Mouse (Mus musculus): Measurements from ENCODE around the gene Car5b.
A peak's percentile ranks its signal among the peaks of the same experiment; 100 is the strongest.

DNA sequence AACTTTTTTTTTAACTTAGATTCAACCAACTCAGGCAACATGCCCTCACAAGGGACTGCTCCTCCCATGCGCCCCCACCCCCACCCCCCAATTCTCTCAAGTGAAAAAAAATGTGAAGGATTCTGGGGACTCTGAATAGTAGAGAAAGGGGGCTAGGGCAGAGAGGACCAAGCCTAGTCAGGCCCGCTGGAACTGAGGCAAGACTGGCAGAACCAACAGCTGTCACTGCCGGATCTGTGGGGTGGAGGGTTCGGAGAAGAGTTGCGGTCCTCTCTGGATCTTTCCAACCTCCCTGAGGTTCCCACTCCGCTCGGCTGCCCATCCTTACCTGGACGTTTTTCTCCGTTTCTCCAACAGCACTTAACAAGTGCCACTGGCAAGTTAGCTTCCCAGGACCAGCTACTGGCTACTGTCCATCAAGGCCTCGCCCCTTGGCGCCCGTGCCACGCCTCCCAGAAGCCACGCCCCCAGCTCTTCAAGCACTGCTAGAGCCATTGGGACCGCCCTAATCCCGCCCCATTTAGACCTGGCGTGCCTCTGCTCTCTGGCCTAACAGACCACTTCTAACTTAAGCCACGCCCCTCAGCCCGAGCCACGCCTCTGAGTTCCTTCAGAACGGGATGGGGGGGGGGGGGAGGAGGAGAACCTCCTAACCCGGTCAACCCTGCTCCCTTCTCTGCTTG is at the start of gene Car5b:
- TF ChIP-seq POLR2A (IDR thresholded peaks at IDR 0.05; ENCODE audit: borderline replicate concordance, extremely low read depth, low read depth, low read length) = 0 out of 2 replicates have a peak, but pooled peaks have one; percentile 11
- no peak for TF ChIP-seq CTCF (IDR thresholded peaks at IDR 0.05; ENCODE audit: insufficient read depth, low read length)

Data from lung, adult 2 months (tissue).